ENCODE assay signal across 10 mouse cellular contexts in genomic region chr2:45435261-45435980, GRCm38 (mm10).
DNase-seq lines count a peak whose midpoint lies in the region; ATAC-seq and TF ChIP-seq lines count a peak whose summit lies in the region.
"Had no signal": no experiment of that assay in that cellular context is flagged by ENCODE, and none has a peak within 500 bp of the region (broad histone marks: within the 10 kb centered on the region; RNA-seq: fewer than 3 reads in every experiment).

No protein-coding gene starts in this region.

- WGBS in heart, embryonic 10.5 days, result 77% methylated on average over 6 of the region's 6 CpGs
- 66% methylated on average over 6 of the region's 6 CpGs for WGBS in heart, postnatal 0 days
- WGBS in midbrain, postnatal 0 days, result 42% methylated on average over 6 of the region's 6 CpGs

- no peak overlapping the region for H3K27ac ChIP-seq in heart, embryonic 10.5 days
- no peak overlapping the region for H3K27ac ChIP-seq in heart, postnatal 0 days (ENCODE audit: low read depth)
- no peak overlapping the region for H3K27ac ChIP-seq in midbrain, postnatal 0 days (ENCODE audit: low read depth, low read length)
- H3K27ac ChIP-seq: limb, embryonic 13.5 days had no signal

- H3K4me3 ChIP-seq in heart, embryonic 10.5 days, result no peak overlapping the region
- no peak overlapping the region for H3K4me3 ChIP-seq in heart, postnatal 0 days (ENCODE audit: low read depth, low read length)
- no peak overlapping the region for H3K4me3 ChIP-seq in midbrain, postnatal 0 days (ENCODE audit: low read depth, low read length)
- H3K4me3 ChIP-seq: limb, embryonic 13.5 days had no signal

- H3K9ac ChIP-seq in heart, postnatal 0 days (replicated peaks; ENCODE audit: low read depth, low read length), result no peak overlapping the region
- no peak overlapping the region for H3K9ac ChIP-seq in midbrain, postnatal 0 days (replicated peaks; ENCODE audit: low read length, poor library complexity, severe bottlenecking)
- H3K9ac ChIP-seq: limb, embryonic 13.5 days had no signal

- H3K27me3 ChIP-seq in heart, embryonic 10.5 days (ENCODE audit: insufficient read depth, poor library complexity, severe bottlenecking), result no peaks in the 10 kb centered on the region
- H3K27me3 ChIP-seq in heart, postnatal 0 days (ENCODE audit: control insufficient read depth, insufficient read depth, low read length), result no peaks in the 10 kb centered on the region
- no peaks in the 10 kb centered on the region for H3K27me3 ChIP-seq in midbrain, postnatal 0 days (ENCODE audit: insufficient read depth, low read length)
- H3K27me3 ChIP-seq: limb, embryonic 13.5 days had no signal

- H3K36me3 ChIP-seq in heart, embryonic 10.5 days, result no peaks in the 10 kb centered on the region
- H3K36me3 ChIP-seq in heart, postnatal 0 days (replicated peaks; ENCODE audit: control insufficient read depth, insufficient read depth, low read length), result no peaks in the 10 kb centered on the region
- H3K36me3 ChIP-seq in midbrain, postnatal 0 days (ENCODE audit: insufficient read depth, low read length), result no peaks in the 10 kb centered on the region
- H3K36me3 ChIP-seq: limb, embryonic 13.5 days had no signal

- peak; percentile 67 for ATAC-seq in heart, postnatal 0 days (ENCODE audit: insufficient read depth, low read depth)
- ATAC-seq in midbrain, postnatal 0 days (ENCODE audit: low FRiP score), result no peak

- no peak for TF ChIP-seq EP300 in heart, postnatal 0 days (IDR thresholded peaks at IDR 0.05; ENCODE audit: low read depth)

- no peak overlapping the region for H3K4me2 ChIP-seq in heart, postnatal 0 days (ENCODE audit: low read depth, low read length)
- H3K4me2 ChIP-seq in midbrain, postnatal 0 days (ENCODE audit: low read depth, low read length, poor library complexity, severe bottlenecking), result no peak overlapping the region
- H3K4me2 ChIP-seq: limb, embryonic 13.5 days had no signal

- H3K4me1 ChIP-seq in heart, embryonic 10.5 days, result no peaks in the 10 kb centered on the region
- H3K4me1 ChIP-seq in heart, postnatal 0 days (ENCODE audit: control insufficient read depth, insufficient read depth), result peaks cover 7% of the 10 kb centered on the region; the same call in 1 of the 2 replicates
- no peaks in the 10 kb centered on the region; the same call in 1 of the 2 replicates for H3K4me1 ChIP-seq in midbrain, postnatal 0 days (ENCODE audit: insufficient read depth, low read length)

- no peaks in the 10 kb centered on the region for H3K9me3 ChIP-seq in heart, embryonic 10.5 days
- H3K9me3 ChIP-seq in heart, postnatal 0 days (replicated peaks; ENCODE audit: control insufficient read depth, low read length), result no peaks in the 10 kb centered on the region
- no peaks in the 10 kb centered on the region for H3K9me3 ChIP-seq in midbrain, postnatal 0 days (ENCODE audit: low read length)
- H3K9me3 ChIP-seq: limb, embryonic 13.5 days had no signal

- TF ChIP-seq CTCF in heart, postnatal 0 days (IDR thresholded peaks at IDR 0.05; ENCODE audit: low read depth), result no peak
- no peak for TF ChIP-seq CTCF in midbrain, postnatal 0 days (IDR thresholded peaks at IDR 0.05)

- DNase-seq in heart, adult 18-20 months, result peak; percentile 68 to 77
- no peak for DNase-seq in heart, embryonic 10.5 days (ENCODE audit: low spot score)
- DNase-seq in retina, postnatal 1 day, result peak; percentile 49
- DNase-seq in retina, embryonic 14.5 days (ENCODE audit: low spot score), result no peak
- peak; percentile 18 for DNase-seq in heart, postnatal 0 days (ENCODE audit: low spot score)
- DNase-seq in midbrain, postnatal 0 days (ENCODE audit: low spot score), result peak; percentile 62
- no peak for DNase-seq in layer of hippocampus, adult 8-10 months (ENCODE audit: low spot score in 2 of 2)
- no peak for DNase-seq in MN1 (ENCODE audit: low spot score)
- DNase-seq: gastrocnemius, postnatal 36 days had no signal

Comparison
In these comparisons a context has a peak if more than half of its experiments do, and no peak if none do; other contexts are left out.
1. DNase-seq: peak in heart, adult 18-20 months (2 of 2), retina, postnatal 1 day (single experiment), heart, postnatal 0 days (single experiment) and midbrain, postnatal 0 days (single experiment); none in heart, embryonic 10.5 days (single experiment), retina, embryonic 14.5 days (single experiment), layer of hippocampus, adult 8-10 months (0 of 2) and MN1 (single experiment).